Mouse (Mus musculus): ENCODE results near the gene Gm37240. TPM values are rescaled to one million over a fixed set of nuclear protein-coding genes. Genes with fewer than 3 reads are reported as not detected.

Gm37240 gene
- polyA plus RNA-seq, 1 experiment: 1.9 TPM

DNA sequence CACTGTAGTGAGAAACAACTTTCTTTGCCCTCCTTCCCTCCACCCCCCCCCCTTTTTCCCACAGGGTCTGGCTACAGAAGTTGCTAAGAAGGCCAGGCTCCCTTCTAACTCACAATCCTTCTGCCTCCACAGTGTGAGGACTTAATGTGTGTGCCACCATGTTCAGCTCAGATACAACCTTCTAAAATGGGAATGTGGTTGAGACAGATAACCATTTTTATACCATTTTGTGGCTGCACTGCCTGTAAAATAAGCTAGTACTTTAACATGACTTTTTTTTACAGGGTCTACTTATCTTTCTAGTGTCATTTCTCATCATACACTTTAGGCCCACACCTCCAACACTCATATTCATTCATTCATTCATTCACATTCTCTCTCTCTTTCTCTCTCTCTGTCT is 1346.7 kb downstream of the Gm37240 start:
- peaks cover 4% of the 10 kb centered on the region for H3K4me1 ChIP-seq (ENCODE audit: control insufficient read depth, insufficient read depth, low read length)
- H3K4me3 ChIP-seq (ENCODE audit: insufficient read depth, low read length): no peak overlapping the region
- no peak overlapping the region for H3K27ac ChIP-seq (ENCODE audit: insufficient read depth, low read length)
- no peak for TF ChIP-seq POLR2A (IDR thresholded peaks at IDR 0.05; ENCODE audit: low read depth, low read length)
- TF ChIP-seq CTCF (IDR thresholded peaks at IDR 0.05; ENCODE audit: borderline replicate concordance, insufficient read depth, low read length): no peak

DNA sequence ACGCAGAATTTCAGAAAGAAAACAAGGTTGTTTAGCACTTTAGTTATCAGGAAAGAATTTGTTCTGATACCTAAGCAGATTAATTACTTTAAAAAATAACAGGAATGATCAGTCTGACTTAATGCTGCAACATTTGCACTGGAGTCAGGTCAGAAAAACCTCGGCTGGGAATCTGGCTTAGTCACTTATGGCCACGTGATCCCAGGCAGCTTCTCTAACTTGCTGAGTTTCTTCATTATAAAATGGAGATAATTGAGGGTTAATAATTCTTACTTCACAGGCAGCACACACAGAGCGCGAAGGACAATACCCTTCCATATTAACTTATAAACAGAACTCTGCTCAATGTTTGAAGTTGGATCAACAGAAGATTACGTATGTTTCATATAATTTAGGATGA is 1350.3 kb downstream of the Gm37240 start:
- Histone ChIP-seq H3K4me3 (ENCODE audit: insufficient read depth, low read length) (no peak overlapping the region), H3K4me1 (ENCODE audit: control insufficient read depth, insufficient read depth, low read length) (peaks cover 4% of the 10 kb centered on the region)

GRCm38 (mm10) chr3:84533227-84533626 is 1354.1 kb downstream of the Gm37240 start:
- H3K27ac ChIP-seq (ENCODE audit: insufficient read depth, low read length): no peak overlapping the region
- peaks cover 2% of the 10 kb centered on the region for H3K4me1 ChIP-seq (ENCODE audit: control insufficient read depth, insufficient read depth, low read length)
- TF ChIP-seq CTCF (IDR thresholded peaks at IDR 0.05; ENCODE audit: borderline replicate concordance, insufficient read depth, low read length) (no peak), POLR2A (IDR thresholded peaks at IDR 0.05; ENCODE audit: low read depth, low read length) (no peak)
- H3K4me3 ChIP-seq (ENCODE audit: insufficient read depth, low read length): no peak overlapping the region

More for the DNA sequence above, 1350.3 kb downstream of the Gm37240 start:
- TF ChIP-seq POLR2A (IDR thresholded peaks at IDR 0.05; ENCODE audit: low read depth, low read length) (no peak), CTCF (IDR thresholded peaks at IDR 0.05; ENCODE audit: borderline replicate concordance, insufficient read depth, low read length) (no peak)
- no peak overlapping the region for H3K27ac ChIP-seq (ENCODE audit: insufficient read depth, low read length)

DNA sequence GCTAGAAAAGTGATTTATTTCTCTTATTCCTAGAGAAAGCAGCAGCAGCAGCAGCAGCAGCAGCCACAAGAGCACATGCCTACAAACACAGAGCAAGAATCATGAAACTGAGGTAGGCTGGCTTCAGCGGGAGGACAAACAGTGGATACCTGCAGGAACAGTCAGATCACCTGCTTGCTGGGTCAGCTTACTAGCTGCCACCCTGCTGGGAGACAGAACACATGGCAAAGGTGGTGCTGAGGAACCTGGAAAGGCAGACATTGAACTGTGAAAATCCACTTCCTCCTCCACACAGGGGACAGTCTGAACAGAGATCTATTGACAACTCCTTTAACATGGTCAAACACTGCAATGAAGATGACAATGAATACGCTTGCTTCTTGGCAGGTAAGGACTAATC is 1358.3 kb downstream of the Gm37240 start:
- no peak overlapping the region for H3K4me3 ChIP-seq (ENCODE audit: insufficient read depth, low read length)
- H3K27ac ChIP-seq (ENCODE audit: insufficient read depth, low read length): no peak overlapping the region
- TF ChIP-seq CTCF (IDR thresholded peaks at IDR 0.05; ENCODE audit: borderline replicate concordance, insufficient read depth, low read length) (no peak), POLR2A (IDR thresholded peaks at IDR 0.05; ENCODE audit: low read depth, low read length) (no peak)
- H3K4me1 ChIP-seq (ENCODE audit: control insufficient read depth, insufficient read depth, low read length): peaks cover 4% of the 10 kb centered on the region

DNA sequence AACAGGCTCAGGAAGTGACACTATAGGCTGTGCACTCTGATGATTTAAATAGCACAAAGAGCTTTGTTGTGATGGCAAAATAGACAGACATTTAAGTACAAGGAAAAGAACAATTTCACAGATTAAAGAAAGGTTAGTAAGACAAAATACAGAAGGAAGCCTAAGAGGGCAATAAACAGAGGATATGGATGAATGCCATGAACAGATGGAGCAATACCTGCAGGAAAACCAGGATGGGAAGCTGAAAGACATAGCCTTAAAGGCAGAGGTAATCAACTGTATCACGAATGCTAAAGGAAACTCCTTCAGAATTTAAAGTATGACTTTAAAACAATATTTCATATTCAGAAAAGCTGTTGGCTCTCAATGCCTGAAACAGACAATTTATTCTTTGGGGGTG is 1362.4 kb downstream of the Gm37240 start:
- no peak overlapping the region for H3K27ac ChIP-seq (ENCODE audit: insufficient read depth, low read length)
- no peak overlapping the region for H3K4me3 ChIP-seq (ENCODE audit: insufficient read depth, low read length)

DNA sequence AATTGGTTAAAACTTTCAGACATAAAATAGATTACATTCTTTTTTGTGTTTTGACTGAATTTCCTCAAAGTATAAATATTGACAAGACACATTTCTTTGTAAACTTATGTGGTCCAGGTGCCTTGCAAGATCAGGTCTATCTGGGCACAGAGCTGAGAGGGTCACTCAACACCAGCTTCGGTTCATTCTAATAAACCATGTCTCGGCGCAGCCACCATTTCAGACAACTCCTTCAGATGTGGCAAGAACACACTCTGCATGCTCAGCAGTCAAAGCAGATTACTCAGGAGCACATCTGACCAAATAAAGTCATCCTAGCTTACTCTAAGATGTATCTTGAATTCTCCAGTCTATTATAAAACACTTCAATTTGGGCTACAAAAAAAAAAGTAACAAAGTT is 1371.2 kb downstream of the Gm37240 start:
- Histone ChIP-seq H3K4me1 (ENCODE audit: control insufficient read depth, insufficient read depth, low read length) (no peaks in the 10 kb centered on the region), H3K4me3 (ENCODE audit: insufficient read depth, low read length) (no peak overlapping the region), H3K27ac (ENCODE audit: insufficient read depth, low read length) (no peak overlapping the region)
- TF ChIP-seq CTCF (IDR thresholded peaks at IDR 0.05; ENCODE audit: borderline replicate concordance, insufficient read depth, low read length): no peak
- no peak for TF ChIP-seq POLR2A (IDR thresholded peaks at IDR 0.05; ENCODE audit: low read depth, low read length)

More for the DNA sequence above, 1362.4 kb downstream of the Gm37240 start:
- peaks cover 4% of the 10 kb centered on the region for H3K4me1 ChIP-seq (ENCODE audit: control insufficient read depth, insufficient read depth, low read length)
- TF ChIP-seq CTCF (IDR thresholded peaks at IDR 0.05; ENCODE audit: borderline replicate concordance, insufficient read depth, low read length) (no peak), POLR2A (IDR thresholded peaks at IDR 0.05; ENCODE audit: low read depth, low read length) (no peak)

GRCm38 (mm10) chr3:84512774-84513515 is 1374.4 kb downstream of the Gm37240 start:
- H3K27ac ChIP-seq (ENCODE audit: insufficient read depth, low read length): no peak overlapping the region
- TF ChIP-seq POLR2A (IDR thresholded peaks at IDR 0.05; ENCODE audit: low read depth, low read length) (no peak), CTCF (IDR thresholded peaks at IDR 0.05; ENCODE audit: borderline replicate concordance, insufficient read depth, low read length) (no peak)
- H3K4me1 ChIP-seq (ENCODE audit: control insufficient read depth, insufficient read depth, low read length): no peaks in the 10 kb centered on the region

DNA sequence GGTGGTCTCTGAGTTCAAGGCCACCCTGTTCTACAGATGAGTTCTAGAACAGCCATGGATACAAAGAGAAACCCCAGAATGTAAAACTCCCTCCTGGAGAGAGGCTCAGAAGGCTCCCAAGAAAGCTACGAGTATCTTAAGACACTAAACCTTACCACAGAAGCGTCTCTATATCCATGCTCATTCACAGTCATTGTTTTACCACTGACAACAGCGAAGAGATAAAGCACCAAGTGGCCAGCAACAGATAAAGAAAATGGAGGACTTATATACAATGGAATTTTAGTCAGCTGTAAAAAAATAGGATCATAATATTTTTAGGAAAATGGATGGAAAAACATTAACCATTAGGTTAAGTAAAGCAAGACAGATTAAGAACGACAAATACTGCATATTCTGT is 1382.1 kb downstream of the Gm37240 start:
- TF ChIP-seq POLR2A (IDR thresholded peaks at IDR 0.05; ENCODE audit: low read depth, low read length) (no peak), CTCF (IDR thresholded peaks at IDR 0.05; ENCODE audit: borderline replicate concordance, insufficient read depth, low read length) (no peak)
- Histone ChIP-seq H3K4me3 (ENCODE audit: insufficient read depth, low read length) (no peak overlapping the region), H3K27ac (ENCODE audit: insufficient read depth, low read length) (no peak overlapping the region), H3K4me1 (ENCODE audit: control insufficient read depth, insufficient read depth, low read length) (no peaks in the 10 kb centered on the region)

More at GRCm38 (mm10) chr3:84512774-84513515, 1374.4 kb downstream of the Gm37240 start:
- no peak overlapping the region for H3K4me3 ChIP-seq (ENCODE audit: insufficient read depth, low read length)

GRCm38 (mm10) chr3:84504291-84504690 is 1383.0 kb downstream of the Gm37240 start:
- no peak overlapping the region for H3K27ac ChIP-seq (ENCODE audit: insufficient read depth, low read length)
- no peaks in the 10 kb centered on the region for H3K4me1 ChIP-seq (ENCODE audit: control insufficient read depth, insufficient read depth, low read length)
- TF ChIP-seq POLR2A (IDR thresholded peaks at IDR 0.05; ENCODE audit: low read depth, low read length): no peak
- TF ChIP-seq CTCF (IDR thresholded peaks at IDR 0.05; ENCODE audit: borderline replicate concordance, insufficient read depth, low read length): no peak
- H3K4me3 ChIP-seq (ENCODE audit: insufficient read depth, low read length): no peak overlapping the region

- H3K27ac ChIP-seq (ENCODE audit: insufficient read depth, low read length): no peak overlapping the region
- H3K4me3 ChIP-seq (ENCODE audit: insufficient read depth, low read length): no peak overlapping the region
- no peak for TF ChIP-seq CTCF (IDR thresholded peaks at IDR 0.05; ENCODE audit: borderline replicate concordance, insufficient read depth, low read length)
- no peak for TF ChIP-seq POLR2A (IDR thresholded peaks at IDR 0.05; ENCODE audit: low read depth, low read length)
- H3K4me1 ChIP-seq (ENCODE audit: control insufficient read depth, insufficient read depth, low read length): no peaks in the 10 kb centered on the region
Observed at GRCm38 (mm10) chr3:84502101-84502500, 1385.2 kb downstream of the Gm37240 start.
